Mouse (Mus musculus): ENCODE measurements around the gene Adssl1. TPM values are rescaled to one million over a fixed set of nuclear protein-coding genes. Genes with fewer than 3 reads are reported as not detected.

Gene Adssl1
- total and polyA plus RNA-seq, 3 experiments = 10.2 to 29.4 (median 10.7) TPM

DNA sequence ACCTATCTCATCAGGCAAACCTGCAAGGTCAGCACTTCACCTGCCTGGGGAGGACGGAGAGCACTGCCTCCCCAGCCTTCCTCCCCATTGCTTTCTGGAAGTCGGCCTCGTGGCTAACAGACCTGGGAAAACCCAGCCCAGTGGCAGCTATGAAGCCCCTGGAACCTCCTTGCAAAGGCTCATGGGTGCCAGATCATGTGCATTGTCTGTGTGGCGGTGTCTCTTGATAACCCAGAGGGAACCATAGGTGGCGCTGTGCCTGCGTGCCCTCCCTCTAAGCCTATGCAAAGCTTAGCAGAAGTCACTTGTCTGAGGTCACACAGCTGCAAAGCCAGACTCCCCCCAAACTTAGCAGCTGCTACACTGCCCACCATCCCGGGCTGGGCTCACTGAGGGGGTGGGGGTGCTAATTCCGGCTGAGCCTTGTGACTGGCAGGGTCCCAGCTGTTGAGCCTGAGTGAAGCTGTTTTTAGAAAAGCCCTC lies 1.9 kb upstream of the Adssl1 start:
- peak; percentile 96 for DNase-seq (ENCODE audit: extremely low read depth)
- Histone ChIP-seq H3K79me2 (replicated peaks; ENCODE audit: control insufficient read depth, extremely low read depth, insufficient read depth, poor library complexity, severe bottlenecking) (no peaks in the 10 kb centered on the region), H3K9me3 (replicated peaks; ENCODE audit: low read length) (no peaks in the 10 kb centered on the region), H3K27me3 (replicated peaks) (no peaks in the 10 kb centered on the region), H3K4me3 (replicated peaks in 1 of 3; ENCODE audit: low read depth in 2 of 3, low read length in 2 of 3, poor library complexity in 1 of 3) (peak overlapping the region in 1 of 3 experiments; percentile 8), H3K36me3 (replicated peaks in 1 of 2; ENCODE audit: control insufficient read depth in 1 of 2, insufficient read depth in 1 of 2, low read length in 1 of 2) (peaks cover 19 to 34% of the 10 kb centered on the region in 2 experiments), H3K4me1 (ENCODE audit: control insufficient read depth in 1 of 2, insufficient read depth in 2 of 2) (peaks cover 37 to 94% of the 10 kb centered on the region in 2 experiments), H3K9ac (ENCODE audit: insufficient read depth, low read depth) (no peak overlapping the region), H3K4me2 (ENCODE audit: insufficient read depth, low read depth, poor library complexity, severe bottlenecking) (peak overlapping the region; percentile 17), H3K27ac (ENCODE audit: insufficient read depth, low read depth) (peak overlapping the region; percentile 75)
- TF ChIP-seq ZKSCAN1 (IDR thresholded peaks at IDR 0.05; ENCODE audit: borderline replicate concordance, low read depth, low read length) = no peak
- peak; percentile 44; the same call in 1 of the 2 replicates for TF ChIP-seq NRF1 (IDR thresholded peaks at IDR 0.05; ENCODE audit: low read depth, low read length)
- TF ChIP-seq PAX5 (IDR thresholded peaks at IDR 0.05; ENCODE audit: low read length) = no peak
- TF ChIP-seq UBTF (IDR thresholded peaks at IDR 0.05; ENCODE audit: low read depth, low read length) = 0 out of 2 replicates have a peak, but pooled peaks have one; percentile 59
- peak; percentile 95 for TF ChIP-seq BHLHE40 (IDR thresholded peaks at IDR 0.05; ENCODE audit: low read depth, low read length)
- no peak for TF ChIP-seq CHD1 (IDR thresholded peaks at IDR 0.05; ENCODE audit: low read depth, low read length)
- peak; percentile 55 for TF ChIP-seq RAD21 (IDR thresholded peaks at IDR 0.05; ENCODE audit: low read depth, low read length)
- TF ChIP-seq HCFC1 (IDR thresholded peaks at IDR 0.05; ENCODE audit: low read depth, low read length) = peak; percentile 50; the same call in 1 of the 2 replicates
- peak; percentile 64 for TF ChIP-seq SIN3A (IDR thresholded peaks at IDR 0.05; ENCODE audit: low read length)
- peak; percentile 74 for TF ChIP-seq MYC (IDR thresholded peaks at IDR 0.05; ENCODE audit: low read depth, low read length)
- no peak for TF ChIP-seq ZNF384 (IDR thresholded peaks at IDR 0.05; ENCODE audit: low read depth, low read length)
- peak; percentile 39 for TF ChIP-seq SMC3 (IDR thresholded peaks at IDR 0.05; ENCODE audit: low read depth, low read length)
- TF ChIP-seq POLR2A (IDR thresholded peaks at IDR 0.05; ENCODE audit: low read depth, low read length) = no peak
- TF ChIP-seq EP300 (IDR thresholded peaks at IDR 0.05; ENCODE audit: low read length) = peak; percentile 81
- TF ChIP-seq MAZ (IDR thresholded peaks at IDR 0.05; ENCODE audit: low read depth, low read length) = peak; percentile 81
- TF ChIP-seq RCOR1 (conservative IDR thresholded peaks at IDR 0.05; ENCODE audit: low read depth, low read length) = no peak
- TF ChIP-seq NELFE (IDR thresholded peaks at IDR 0.05; ENCODE audit: low read depth, low read length) = peak; percentile 37
- TF ChIP-seq ZC3H11A (IDR thresholded peaks at IDR 0.05; ENCODE audit: low read depth, low read length) = no peak
- peak; percentile 81; the same call in 1 of the 2 replicates for TF ChIP-seq POLR2AphosphoS2 (IDR thresholded peaks at IDR 0.05; ENCODE audit: low read depth, low read length)
- TF ChIP-seq GABPA (IDR thresholded peaks at IDR 0.05; ENCODE audit: insufficient replicate concordance, low read depth, low read length) = no peak
- no peak for TF ChIP-seq TBP (conservative IDR thresholded peaks at IDR 0.05; ENCODE audit: low read depth, low read length)
- TF ChIP-seq E2F4 (IDR thresholded peaks at IDR 0.05; ENCODE audit: insufficient replicate concordance, low read depth, low read length) = no peak
- peak; percentile 64; the same call in 1 of the 2 replicates for TF ChIP-seq CHD2 (IDR thresholded peaks at IDR 0.05; ENCODE audit: low read length)
- no peak for TF ChIP-seq JUN (IDR thresholded peaks at IDR 0.05; ENCODE audit: insufficient read depth, low read depth, low read length)
- TF ChIP-seq MXI1 (IDR thresholded peaks at IDR 0.05; ENCODE audit: low read depth, low read length) = no peak; the same call in 1 of the 2 replicates
- TF ChIP-seq MAX (IDR thresholded peaks at IDR 0.05; ENCODE audit: low read length) = peak; percentile 75; the same call in 1 of the 2 replicates
- no peak for TF ChIP-seq ZMIZ1 (IDR thresholded peaks at IDR 0.05; ENCODE audit: low read depth, low read length)
- TF ChIP-seq USF2 (conservative IDR thresholded peaks at IDR 0.05; ENCODE audit: low read depth, low read length) = no peak
- 0 out of 2 replicates have a peak, but pooled peaks have one; percentile 61 for TF ChIP-seq KAT2A (IDR thresholded peaks at IDR 0.05; ENCODE audit: insufficient replicate concordance, low read length)
- TF ChIP-seq JUND (conservative IDR thresholded peaks at IDR 0.05; ENCODE audit: low read depth, low read length) = peak; percentile 52
- peak; percentile 97 for TF ChIP-seq TCF12 (IDR thresholded peaks at IDR 0.05; ENCODE audit: low read depth, low read length)
- TF ChIP-seq IRF4 (IDR thresholded peaks at IDR 0.05; ENCODE audit: low read depth, low read length) = peak; percentile 73
- peak; percentile 98 for TF ChIP-seq ETS1 (conservative IDR thresholded peaks at IDR 0.05; ENCODE audit: low read depth, low read length)
- TF ChIP-seq ELF1 (IDR thresholded peaks at IDR 0.05; ENCODE audit: low read depth, low read length) = no peak
- TF ChIP-seq USF1 (IDR thresholded peaks at IDR 0.05; ENCODE audit: low read depth, low read length) = peak; percentile 8; the same call in 1 of the 2 replicates
- peak; percentile 91 for TF ChIP-seq MAFK (IDR thresholded peaks at IDR 0.05; ENCODE audit: insufficient replicate concordance, low read length)
- TF ChIP-seq CTCF (conservative IDR thresholded peaks at IDR 0.05 in 1 of 2, IDR thresholded peaks at IDR 0.05 in 1 of 2; ENCODE audit: low read depth in 2 of 2, low read length in 2 of 2) = peak; percentile 56 to 89
- peak; percentile 96 for TF ChIP-seq MEF2A (IDR thresholded peaks at IDR 0.05; ENCODE audit: borderline replicate concordance, low read depth, low read length)
- in situ Hi-C loops (cut with MboI; ENCODE audit: low pct_ligation_motif_present, low pct_unique_long_range_greater_than_20kb, low sequenced_read_pairs) = no loop called here
- dilution Hi-C loops (cut with MboI; ENCODE audit: extremely low pct_ligation_motif_present, extremely low pct_unique_long_range_greater_than_20kb, low sequenced_read_pairs) = no loop called here
